Mouse (Mus musculus) common myeloid progenitor, adult 5-6 weeks (primary cell): ENCODE data around the gene Alg12. TPM values are rescaled to one million over a fixed set of nuclear protein-coding genes. Genes with fewer than 3 reads are reported as not detected.
"Not testable (repeated sequence)": the region's sequence is repeated elsewhere in the genome, so short reads cannot be mapped to it uniquely, and the experiment has no call there.

Experiments
- ATAC-seq: replicated peaks from 2 replicates; pipeline ENCODE4 v1.8.0; 2016; ENCODE audit warnings: low read depth, mild to moderate bottlenecking, moderate TSS enrichment, inconsistent platforms; ENCODE audit not compliant: poor library complexity, severe bottlenecking
- total RNA-seq: library from RNA; stranded (forward); fragments of 200-1000, 187-1606 nt; gene quantifications from 2 replicates; pipeline ENCODE4 v1.2.3, GENCODE M21; 2017

Gene Alg12
- total RNA-seq, 1 experiment from 2014 or later = 5.0 TPM

GRCm38 (mm10) chr15:88836571-88836970, 17.5 kb upstream of the Alg12 start:
- ATAC-seq = no peak

- ATAC-seq = no peak
Measured at GRCm38 (mm10) chr15:88836031-88836430, 16.9 kb upstream of the Alg12 start.

DNA sequence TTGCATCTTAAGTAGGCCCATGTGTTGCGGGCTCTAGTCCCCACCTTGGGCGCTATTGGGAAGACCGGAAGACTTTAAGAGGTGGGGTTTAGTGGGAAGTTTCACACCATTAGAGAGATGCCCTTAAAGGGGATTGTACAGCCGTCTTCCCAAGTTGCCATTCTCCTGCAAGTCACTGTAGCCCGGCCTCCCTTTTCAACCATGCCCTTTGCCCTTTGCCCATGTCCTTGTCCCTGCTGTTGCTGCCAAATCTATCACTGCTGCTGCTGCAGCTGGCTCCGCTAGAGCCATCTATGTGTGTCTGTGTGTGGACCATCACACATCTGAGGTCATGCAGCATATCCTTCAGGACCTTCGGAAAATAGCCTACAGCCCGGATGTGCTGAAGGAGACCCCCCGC, 13.4 kb upstream of the Alg12 start:
- no peak for ATAC-seq

DNA sequence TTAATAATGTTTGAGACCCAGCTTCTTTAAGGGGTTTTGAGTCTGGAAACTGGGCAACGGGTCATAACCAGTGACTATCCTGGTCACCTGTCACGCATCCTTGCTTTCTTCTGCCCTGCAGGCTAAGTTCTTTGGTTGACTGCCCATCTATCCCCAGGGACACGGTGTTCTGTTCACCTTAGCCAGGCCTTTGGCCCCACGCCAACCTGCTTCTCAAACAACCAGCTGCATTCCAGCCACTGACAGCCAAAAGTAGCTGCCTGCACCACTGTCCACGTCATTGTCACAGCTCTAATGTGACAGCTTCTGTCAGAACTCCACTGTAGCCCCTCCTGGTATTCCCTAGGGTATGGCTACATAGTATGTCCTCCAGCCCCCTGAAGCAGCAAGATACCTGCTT, 12.4 kb upstream of the Alg12 start:
- ATAC-seq = no peak

- ATAC-seq = no peak
Measured at GRCm38 (mm10) chr15:88830696-88831095, 11.6 kb upstream of the Alg12 start.

DNA sequence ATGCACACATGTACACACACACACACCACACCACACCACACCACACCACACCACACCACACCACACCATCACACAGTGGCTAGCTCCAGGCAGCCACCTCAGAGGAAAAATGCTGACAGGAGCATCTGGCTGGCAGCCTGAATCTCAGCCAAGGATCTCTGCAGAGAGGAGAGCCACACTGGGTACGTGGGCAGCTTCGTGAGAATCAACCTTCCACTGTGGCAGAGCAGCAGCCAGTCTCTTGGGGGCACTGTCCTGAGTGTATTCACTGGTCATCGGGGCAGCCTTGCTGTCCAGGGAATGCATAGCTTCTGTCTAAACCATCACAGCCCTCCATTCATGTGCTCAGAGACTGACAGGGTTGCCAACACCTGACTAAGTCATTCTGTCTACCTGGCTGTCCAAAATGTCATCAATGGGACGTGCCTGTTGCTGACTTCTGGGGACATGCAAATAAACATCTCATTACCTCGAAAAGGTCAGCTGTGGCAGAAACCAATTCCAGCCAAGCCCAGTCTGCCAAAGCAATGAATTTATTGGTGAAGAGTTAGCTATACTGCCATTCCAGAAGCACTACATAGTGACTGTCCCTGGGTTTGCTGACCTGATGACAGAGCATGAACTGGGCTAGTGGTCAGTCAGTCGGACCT, 10.8 kb upstream of the Alg12 start:
- ATAC-seq = no peak

DNA sequence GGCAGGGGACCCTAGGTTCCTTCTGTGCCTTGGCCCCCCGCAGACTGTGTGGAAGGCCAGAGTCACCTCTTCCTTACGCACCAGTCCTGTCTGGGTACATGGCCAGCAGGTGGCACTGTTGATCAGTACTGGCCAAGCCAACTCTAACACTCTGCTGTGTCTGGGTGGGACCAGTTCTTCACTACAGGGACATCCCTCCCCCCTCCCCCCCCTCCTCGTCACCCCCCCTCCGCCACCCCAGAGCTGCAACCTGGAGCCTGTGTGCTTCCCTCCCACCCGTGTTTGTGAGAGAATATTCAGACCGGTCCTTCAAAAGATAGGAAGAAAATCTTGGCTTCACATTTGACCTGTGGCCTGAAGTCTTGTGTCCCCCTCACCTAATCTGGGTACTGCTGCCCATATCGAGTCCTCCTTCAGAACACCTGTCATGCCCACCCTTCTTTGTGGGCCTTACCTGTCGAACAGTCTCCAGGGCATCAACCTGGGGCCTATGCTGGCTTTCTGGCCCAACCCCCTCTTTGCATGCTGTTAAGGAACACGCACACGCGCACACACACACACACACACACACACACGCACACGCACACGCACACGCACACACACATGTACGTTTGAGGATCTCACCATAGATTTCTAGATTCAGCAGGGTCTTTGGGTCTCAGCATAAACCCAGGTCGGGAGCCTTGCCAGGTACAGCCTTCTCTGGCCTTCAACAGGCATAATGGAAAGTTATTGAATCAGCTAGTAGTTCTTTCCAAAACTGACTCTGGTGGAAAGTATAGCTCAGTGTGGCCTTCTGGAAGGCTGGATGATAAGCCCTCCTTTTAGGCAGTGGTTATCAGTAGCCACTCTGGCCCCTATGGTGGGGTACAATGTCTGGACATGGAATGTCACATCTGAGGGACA, 9.9 kb upstream of the Alg12 start:
- ATAC-seq = peak; percentile 92

DNA sequence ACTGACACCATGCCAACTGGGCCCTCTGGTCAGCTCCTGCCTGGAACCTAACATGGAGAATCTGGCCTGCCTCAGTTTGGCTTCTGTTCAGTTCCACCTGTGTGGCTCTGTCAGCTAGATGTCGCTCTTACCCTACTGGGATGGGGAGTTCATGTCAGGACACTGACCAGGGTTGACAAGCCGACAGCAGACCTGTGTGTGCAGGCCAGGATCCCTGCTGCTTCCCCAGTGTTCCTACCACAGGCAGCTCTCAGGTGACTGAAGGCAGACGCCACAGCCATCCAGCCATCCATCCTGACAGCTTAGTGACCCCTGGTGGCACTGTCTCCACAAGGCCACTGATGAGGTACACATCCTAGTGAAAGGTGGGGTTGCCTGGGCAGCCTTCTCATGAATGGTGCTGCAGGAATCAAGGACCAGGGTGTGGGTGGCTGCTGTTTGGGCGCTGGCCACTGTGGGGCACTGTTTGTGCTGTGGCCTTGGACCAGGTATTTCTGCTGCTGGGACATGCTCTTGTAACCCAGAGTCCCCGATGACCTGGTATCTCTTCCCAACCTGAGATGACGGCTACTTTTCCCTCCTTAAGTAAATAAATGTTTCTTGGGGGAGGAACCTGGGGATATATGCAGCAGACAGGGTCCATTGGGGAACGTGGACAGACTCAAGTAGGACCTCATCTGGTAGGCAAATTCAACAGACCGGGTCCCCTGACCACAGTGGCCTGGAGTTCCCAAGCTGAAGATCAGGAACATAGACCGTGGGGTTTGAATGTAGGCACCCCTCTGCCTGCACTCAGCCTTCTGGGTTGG, 9.1 kb upstream of the Alg12 start:
- peak; percentile 84 for ATAC-seq

DNA sequence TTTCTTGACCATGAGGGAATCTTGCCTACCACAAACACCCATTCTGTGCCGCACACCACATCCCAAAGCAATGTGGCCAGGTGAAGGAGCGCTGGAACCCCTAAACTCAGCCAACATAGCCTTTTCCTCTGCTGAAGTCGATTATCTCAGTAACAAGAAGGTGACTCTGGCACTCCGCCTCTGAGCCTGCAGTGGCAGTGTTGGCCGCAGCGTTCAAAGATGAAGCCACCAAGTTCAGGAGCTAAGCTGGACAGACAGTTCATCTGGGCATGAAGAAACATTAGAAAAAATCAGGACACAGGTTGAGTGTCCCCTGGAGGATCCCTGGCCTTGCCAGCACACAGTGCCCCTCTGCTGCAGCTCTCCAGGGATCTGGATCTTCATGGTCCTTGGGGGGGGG, 8.3 kb upstream of the Alg12 start:
- ATAC-seq = no peak

- no peak for ATAC-seq
Measured at GRCm38 (mm10) chr15:88823376-88823775, 4.3 kb upstream of the Alg12 start.

GRCm38 (mm10) chr15:88822513-88822912, 3.4 kb upstream of the Alg12 start:
- ATAC-seq = no peak

DNA sequence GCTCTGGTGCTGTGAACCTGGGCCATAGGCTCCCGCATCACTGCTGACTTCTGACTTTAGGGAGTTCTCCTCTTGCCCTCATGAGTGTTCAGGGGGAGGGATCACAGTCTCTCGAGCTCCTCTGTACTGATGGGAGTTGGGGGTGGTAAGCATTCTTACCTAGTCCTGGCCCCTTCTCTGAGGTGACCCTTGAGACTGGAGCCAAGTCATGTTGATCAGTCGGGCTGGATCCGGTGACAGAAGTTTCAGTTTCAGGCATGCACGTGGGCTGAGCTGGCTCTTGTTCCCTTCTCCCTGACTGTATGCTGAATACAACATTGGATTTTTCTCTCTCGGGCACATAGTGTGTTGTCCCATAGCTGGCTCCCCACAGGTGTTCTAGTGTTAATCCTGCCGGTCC, 2.3 kb upstream of the Alg12 start:
- no peak for ATAC-seq

GRCm38 (mm10) chr15:88819906-88820303, 787 bp upstream of the Alg12 start:
- ATAC-seq = no peak

DNA sequence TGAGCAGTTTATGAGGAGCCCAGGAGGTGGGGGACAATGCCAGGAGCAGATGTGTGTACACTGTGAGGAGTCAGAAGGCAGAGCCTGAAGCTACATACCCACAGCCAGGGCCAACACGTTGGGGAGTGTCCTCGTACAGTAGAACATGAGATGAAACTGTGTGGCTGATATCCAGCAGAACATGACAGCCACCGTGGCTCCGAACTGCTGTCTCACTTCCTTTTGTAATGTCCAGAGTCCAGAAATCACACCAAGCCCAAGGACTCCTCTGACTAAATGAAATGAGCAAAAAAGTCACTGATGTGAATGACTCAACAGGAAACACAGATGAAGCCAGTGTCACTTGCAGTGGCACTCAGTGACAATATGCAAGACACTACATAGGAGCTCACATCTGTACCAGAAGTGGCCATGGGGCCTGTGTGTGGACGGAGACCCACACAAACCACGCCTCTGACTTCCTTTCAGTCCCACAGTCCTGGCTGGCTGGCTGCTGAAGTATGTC, 3.9 kb downstream of the Alg12 start:
- ATAC-seq = peak; percentile 22

- no peak for ATAC-seq
Measured at GRCm38 (mm10) chr15:88814411-88815047, 4.6 kb downstream of the Alg12 start.

- not testable (repeated sequence) for ATAC-seq
Measured at GRCm38 (mm10) chr15:88813873-88814272, 5.2 kb downstream of the Alg12 start.

- no peak for ATAC-seq
Measured at GRCm38 (mm10) chr15:88813262-88813661, 5.9 kb downstream of the Alg12 start.

DNA sequence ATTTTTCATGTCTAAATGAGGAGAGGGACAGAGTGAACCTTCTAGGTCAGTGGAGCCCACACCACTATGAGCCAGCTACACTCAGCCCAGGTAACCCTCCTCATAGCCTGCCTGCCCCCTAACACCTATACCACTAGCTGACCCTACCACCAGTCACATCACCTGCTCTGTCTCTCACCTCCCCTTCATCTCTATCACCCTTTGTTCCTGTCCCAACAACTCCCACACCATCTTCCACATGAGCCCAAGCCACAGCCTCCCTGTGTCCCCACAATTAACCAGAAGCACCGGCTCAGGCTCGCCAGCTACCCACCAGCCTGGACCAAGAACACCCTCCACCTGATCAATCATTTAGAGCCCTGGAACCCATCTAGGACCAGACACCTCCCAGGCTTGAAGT, 8.7 kb downstream of the Alg12 start:
- no peak for ATAC-seq

DNA sequence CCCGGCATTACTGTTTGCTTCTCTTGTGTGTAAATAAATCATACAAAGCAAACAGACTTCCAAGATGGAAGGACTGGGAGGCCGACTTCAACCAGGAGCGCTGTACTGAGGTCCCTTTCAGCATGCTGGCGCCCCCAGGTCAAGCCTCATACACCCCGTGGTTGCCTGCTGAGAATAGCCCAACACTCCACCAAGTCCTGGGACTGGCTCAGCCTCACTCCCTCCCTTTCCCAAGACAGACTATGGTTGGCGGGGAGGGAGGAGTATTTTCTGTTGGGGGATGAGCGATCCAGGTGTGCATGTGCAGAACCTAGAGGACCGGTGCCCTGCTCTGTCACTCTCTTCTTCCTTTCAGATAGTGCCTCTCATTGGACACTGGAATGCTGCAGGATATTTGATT, 11.0 kb downstream of the Alg12 start:
- ATAC-seq = no peak

DNA sequence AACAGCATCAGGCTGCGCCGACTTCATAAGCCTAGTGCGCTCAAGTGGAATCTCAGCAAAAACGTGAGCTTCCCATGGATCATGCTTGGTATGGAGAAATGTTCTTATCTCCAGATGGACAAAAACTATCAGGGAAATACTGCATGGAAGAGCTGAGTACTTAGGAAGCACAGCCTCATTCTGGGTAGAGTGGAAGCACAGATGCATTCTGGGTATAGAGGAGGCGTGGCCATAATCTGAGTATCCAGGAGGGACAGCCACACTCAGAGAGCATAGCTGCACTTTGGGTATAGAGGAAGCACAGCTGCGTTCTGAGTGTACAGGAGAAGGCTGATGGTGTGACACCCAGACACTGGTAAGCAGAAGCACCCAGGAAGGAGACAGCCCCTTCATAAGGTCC, 16.8 kb downstream of the Alg12 start:
- no peak for ATAC-seq
